Mouse (Mus musculus) brown adipose tissue, adult 24 weeks (tissue): ENCODE measurements around the gene Ppp4r1. TPM values are rescaled to one million over a fixed set of nuclear protein-coding genes. Genes with fewer than 3 reads are reported as not detected.

ENCODE experiments used
- H3K27ac ChIP-seq: fragments of 200-500 bp; replicated peaks from 2 replicates; pipeline ENCODE4 v1.5.1; 2012; ENCODE audit warnings: low read depth, mild to moderate bottlenecking, low read length
- H3K4me1 ChIP-seq: fragments of 200-500 bp; 2 replicates; pipeline ENCODE4 v1.6.1; 2012; ENCODE audit warnings: low read length, mixed read lengths; ENCODE audit not compliant: control insufficient read depth, insufficient read depth, insufficient read length
- H3K4me3 ChIP-seq: fragments of 200-500 bp; 2 replicates; pipeline ENCODE4 v1.5.1; 2012; ENCODE audit warnings: low read depth, mild to moderate bottlenecking, low read length, moderate library complexity; ENCODE audit not compliant: insufficient read depth
- polyA plus RNA-seq: library from polyadenylated mRNA; stranded (reverse); fragments of >200 nt; gene quantifications from 2 replicates; pipeline ENCODE4 v1.2.4, GENCODE M21; 2012; ENCODE audit not compliant: missing spikeins, insufficient read depth, insufficient read length

Ppp4r1 gene
- polyA plus RNA-seq, 1 experiment: 14.4 TPM

GRCm38 (mm10) chr17:65847694-65848449 is 65.5 kb downstream of the Ppp4r1 start:
- H3K4me1 ChIP-seq: 0 out of 2 replicates have a peak, but pooled peaks cover 3% of the 10 kb centered on the region
- no peak overlapping the region for H3K27ac ChIP-seq
- H3K4me3 ChIP-seq: no peak overlapping the region

GRCm38 (mm10) chr17:65850487-65850886 is 68.1 kb downstream of the Ppp4r1 start:
- no peaks in the 10 kb centered on the region for H3K4me1 ChIP-seq
- H3K27ac ChIP-seq: no peak overlapping the region
- H3K4me3 ChIP-seq: no peak overlapping the region

GRCm38 (mm10) chr17:65851749-65852148 is 69.4 kb downstream of the Ppp4r1 start:
- Histone ChIP-seq H3K4me1 (no peaks in the 10 kb centered on the region), H3K4me3 (no peak overlapping the region), H3K27ac (no peak overlapping the region)

GRCm38 (mm10) chr17:65853326-65853725 is 71.0 kb downstream of the Ppp4r1 start:
- H3K4me1 ChIP-seq: no peaks in the 10 kb centered on the region
- no peak overlapping the region for H3K4me3 ChIP-seq
- H3K27ac ChIP-seq: no peak overlapping the region

- Histone ChIP-seq H3K27ac (no peak overlapping the region), H3K4me1 (no peaks in the 10 kb centered on the region), H3K4me3 (no peak overlapping the region)
Observed at GRCm38 (mm10) chr17:65854006-65854405, 71.6 kb downstream of the Ppp4r1 start.

GRCm38 (mm10) chr17:65857617-65858016 is 75.2 kb downstream of the Ppp4r1 start:
- Histone ChIP-seq H3K4me1 (no peaks in the 10 kb centered on the region), H3K4me3 (no peak overlapping the region)

GRCm38 (mm10) chr17:65862579-65862978 is 80.2 kb downstream of the Ppp4r1 start:
- Histone ChIP-seq H3K27ac (no peak overlapping the region), H3K4me3 (no peak overlapping the region), H3K4me1 (no peaks in the 10 kb centered on the region)

More at GRCm38 (mm10) chr17:65857617-65858016, 75.2 kb downstream of the Ppp4r1 start:
- H3K27ac ChIP-seq: no peak overlapping the region

- H3K4me1 ChIP-seq: no peaks in the 10 kb centered on the region
- H3K27ac ChIP-seq: no peak overlapping the region
- no peak overlapping the region for H3K4me3 ChIP-seq
Observed at GRCm38 (mm10) chr17:65863830-65864229, 81.5 kb downstream of the Ppp4r1 start.

- Histone ChIP-seq H3K4me1 (no peaks in the 10 kb centered on the region), H3K27ac (no peak overlapping the region), H3K4me3 (no peak overlapping the region)
Observed at GRCm38 (mm10) chr17:65864742-65865141, 82.4 kb downstream of the Ppp4r1 start.

GRCm38 (mm10) chr17:65865265-65865664 is 82.9 kb downstream of the Ppp4r1 start:
- no peaks in the 10 kb centered on the region for H3K4me1 ChIP-seq
- no peak overlapping the region for H3K4me3 ChIP-seq
- H3K27ac ChIP-seq: no peak overlapping the region

GRCm38 (mm10) chr17:65866201-65866600 is 83.8 kb downstream of the Ppp4r1 start:
- no peak overlapping the region for H3K4me3 ChIP-seq
- no peak overlapping the region for H3K27ac ChIP-seq
- H3K4me1 ChIP-seq: no peaks in the 10 kb centered on the region

- H3K4me1 ChIP-seq: no peaks in the 10 kb centered on the region
- H3K4me3 ChIP-seq: no peak overlapping the region
- no peak overlapping the region for H3K27ac ChIP-seq
Observed at GRCm38 (mm10) chr17:65867996-65868395, 85.6 kb downstream of the Ppp4r1 start.

GRCm38 (mm10) chr17:65869720-65870119 is 87.3 kb downstream of the Ppp4r1 start:
- H3K27ac ChIP-seq: no peak overlapping the region
- no peak overlapping the region for H3K4me3 ChIP-seq
- H3K4me1 ChIP-seq: no peaks in the 10 kb centered on the region

GRCm38 (mm10) chr17:65870146-65870545 is 87.8 kb downstream of the Ppp4r1 start:
- Histone ChIP-seq H3K4me1 (no peaks in the 10 kb centered on the region), H3K4me3 (no peak overlapping the region), H3K27ac (no peak overlapping the region)

- no peak overlapping the region for H3K4me3 ChIP-seq
- no peak overlapping the region for H3K27ac ChIP-seq
- H3K4me1 ChIP-seq: no peaks in the 10 kb centered on the region
Observed at GRCm38 (mm10) chr17:65871641-65872041, 89.3 kb downstream of the Ppp4r1 start.

- Histone ChIP-seq H3K4me1 (no peaks in the 10 kb centered on the region), H3K27ac (no peak overlapping the region), H3K4me3 (no peak overlapping the region)
Observed at GRCm38 (mm10) chr17:65872051-65872450, 89.7 kb downstream of the Ppp4r1 start.
